Mouse (Mus musculus): Measurements from ENCODE around the gene Tuba1c. TPM values are rescaled to one million over a fixed set of nuclear protein-coding genes. Genes with fewer than 3 reads are reported as not detected.

The Tuba1c gene
- polyA plus RNA-seq, 1 experiment from 2014 or later, result 244 TPM

DNA sequence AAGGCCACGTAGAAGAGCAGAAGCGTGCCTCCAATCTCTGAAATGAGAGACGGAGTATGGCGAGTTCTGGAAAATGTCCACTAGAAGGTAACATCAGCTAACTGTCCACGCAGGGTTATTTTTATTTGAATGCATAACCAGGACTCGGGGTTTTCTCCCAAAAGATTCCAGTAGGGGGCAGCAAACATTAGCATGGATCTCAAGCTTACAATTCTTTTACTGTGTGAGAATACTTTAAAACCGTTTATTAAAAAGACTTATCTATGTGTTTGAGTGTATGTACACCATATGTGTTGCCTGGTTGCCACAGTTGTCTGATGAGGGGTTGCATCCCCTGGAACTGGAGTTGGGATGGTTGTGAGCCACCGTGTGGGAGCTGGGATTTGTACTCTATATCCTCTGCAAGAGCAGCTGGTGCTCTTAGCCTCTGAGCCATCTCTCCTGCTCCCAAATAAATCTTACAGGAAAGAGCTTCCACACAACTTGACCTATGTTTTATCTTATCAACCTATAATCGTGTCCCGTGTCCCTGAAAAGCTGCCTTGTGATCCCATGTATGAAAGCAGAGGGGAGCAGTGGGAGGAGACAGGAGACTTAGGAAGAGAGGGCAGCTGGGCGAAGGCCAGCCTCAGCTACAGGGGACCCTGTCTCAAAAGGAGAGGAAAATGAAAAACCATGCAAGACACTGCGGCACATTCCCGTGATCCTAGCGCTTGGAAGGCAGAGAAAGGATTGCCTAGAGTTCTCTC, 29.0 kb upstream of the Tuba1c start:
- peaks cover 6% of the 10 kb centered on the region; the same call in 1 of the 2 replicates for H3K27me3 ChIP-seq (replicated peaks)
- no peak for ATAC-seq
- H3K27ac ChIP-seq, result no peak overlapping the region
- H3K4me1 ChIP-seq, result peaks cover 45% of the 10 kb centered on the region
- no peak overlapping the region for H3K9ac ChIP-seq
- peak overlapping the region; percentile 67 for H3K4me2 ChIP-seq
- 40% methylated on average over 14 of the region's 14 CpGs for WGBS (ENCODE audit: insufficient replicate concordance)
- H3K9me3 ChIP-seq (replicated peaks), result no peaks in the 10 kb centered on the region
- no peak overlapping the region for H3K4me3 ChIP-seq
- H3K36me3 ChIP-seq, result no peaks in the 10 kb centered on the region

DNA sequence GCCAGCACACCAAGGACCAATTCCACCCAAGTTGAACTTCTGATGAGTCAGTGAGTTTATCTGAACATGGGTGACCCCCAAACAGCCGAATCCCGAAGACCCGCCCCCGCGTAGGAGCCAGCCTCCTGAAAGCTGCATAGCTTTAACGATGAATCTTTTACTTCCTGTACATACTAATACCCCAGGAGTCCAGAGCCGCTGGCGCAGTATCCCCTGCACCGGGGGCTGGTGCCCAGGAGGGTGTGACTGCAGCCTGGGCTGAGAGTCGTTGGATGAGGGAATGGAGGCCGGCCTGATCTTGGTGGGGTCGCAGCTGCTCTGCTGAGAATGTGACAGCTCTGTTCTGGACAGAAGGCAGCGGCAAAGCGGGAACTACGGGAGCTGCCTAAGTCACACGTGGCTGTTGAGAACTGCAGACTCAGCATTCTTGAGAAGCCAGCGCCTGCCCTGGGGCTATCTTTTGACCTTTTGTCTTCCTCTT, 28.2 kb upstream of the Tuba1c start:
- no peak; the same call in 1 of the 2 replicates for ATAC-seq
- Histone ChIP-seq H3K4me1 (peaks cover 45% of the 10 kb centered on the region), H3K36me3 (no peaks in the 10 kb centered on the region), H3K4me3 (peak overlapping the region; percentile 36), H3K9ac (peak overlapping the region; percentile 35; the same call in 1 of the 2 replicates), H3K27ac (no peak overlapping the region), H3K4me2 (peak overlapping the region; percentile 67), H3K9me3 (replicated peaks) (no peaks in the 10 kb centered on the region), H3K27me3 (replicated peaks) (peaks cover 6% of the 10 kb centered on the region; the same call in 1 of the 2 replicates)
- 14% methylated on average over 17 of the region's 17 CpGs for WGBS (ENCODE audit: insufficient replicate concordance)

DNA sequence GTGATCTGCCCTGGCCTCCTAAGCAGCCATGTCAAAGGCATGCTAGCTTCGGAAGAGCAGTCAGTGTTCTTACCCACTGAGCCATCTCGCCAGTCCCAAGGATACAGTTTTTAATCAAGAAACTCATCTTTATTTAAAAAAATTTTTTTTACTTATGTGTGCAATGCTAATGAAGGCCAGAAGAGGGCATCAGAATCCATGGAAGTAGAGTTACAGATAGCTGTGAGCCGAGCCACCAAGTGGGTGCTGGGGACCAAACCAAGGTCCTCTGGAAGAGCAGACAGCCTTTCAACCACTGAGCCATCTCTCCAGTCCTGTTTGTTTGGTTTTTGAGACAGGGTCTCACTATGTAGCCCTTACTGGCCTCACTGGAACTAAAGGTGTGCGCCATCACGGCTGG, 26.1 kb upstream of the Tuba1c start:
- H3K27me3 ChIP-seq (replicated peaks), result peaks cover 6% of the 10 kb centered on the region; the same call in 1 of the 2 replicates
- H3K9me3 ChIP-seq (replicated peaks), result no peaks in the 10 kb centered on the region
- no peaks in the 10 kb centered on the region for H3K36me3 ChIP-seq
- 67% methylated on average over 5 of the region's 5 CpGs for WGBS (ENCODE audit: insufficient replicate concordance)
- no peak overlapping the region for H3K4me2 ChIP-seq
- peaks cover 30% of the 10 kb centered on the region for H3K4me1 ChIP-seq
- no peak overlapping the region for H3K4me3 ChIP-seq
- no peak overlapping the region for H3K27ac ChIP-seq
- ATAC-seq, result no peak
- H3K9ac ChIP-seq, result no peak overlapping the region

DNA sequence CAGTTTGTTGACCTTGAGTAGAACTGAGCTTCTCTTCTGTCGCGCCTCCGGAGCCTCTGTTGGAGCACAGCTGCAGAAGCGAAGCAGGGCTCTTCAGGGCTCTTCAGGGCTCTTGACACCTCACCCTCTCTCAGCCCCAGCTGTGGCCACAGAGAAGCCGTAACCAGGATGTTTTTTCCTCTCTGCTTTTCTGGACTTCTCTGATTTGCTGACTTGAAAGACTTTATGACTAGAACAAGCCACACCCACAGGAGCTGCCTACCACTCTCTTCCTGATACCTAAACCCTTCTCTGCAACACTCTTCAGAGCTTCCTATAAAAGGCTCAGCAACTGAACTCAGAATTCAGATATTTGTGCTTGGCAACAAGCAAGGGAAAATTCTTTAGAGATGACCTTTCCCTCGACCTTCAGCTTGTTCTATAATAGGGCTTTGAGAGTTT, 20.9 kb upstream of the Tuba1c start:
- H3K36me3 ChIP-seq, result no peaks in the 10 kb centered on the region
- no peaks in the 10 kb centered on the region for H3K9me3 ChIP-seq (replicated peaks)
- no peak overlapping the region for H3K4me2 ChIP-seq
- no peak overlapping the region for H3K9ac ChIP-seq
- no peak for ATAC-seq
- H3K27me3 ChIP-seq (replicated peaks), result peaks cover 1% of the 10 kb centered on the region
- no peak overlapping the region for H3K4me3 ChIP-seq
- WGBS (ENCODE audit: insufficient replicate concordance), result 36% methylated on average over 6 of the region's 6 CpGs
- H3K4me1 ChIP-seq, result no peaks in the 10 kb centered on the region
- H3K27ac ChIP-seq, result no peak overlapping the region

DNA sequence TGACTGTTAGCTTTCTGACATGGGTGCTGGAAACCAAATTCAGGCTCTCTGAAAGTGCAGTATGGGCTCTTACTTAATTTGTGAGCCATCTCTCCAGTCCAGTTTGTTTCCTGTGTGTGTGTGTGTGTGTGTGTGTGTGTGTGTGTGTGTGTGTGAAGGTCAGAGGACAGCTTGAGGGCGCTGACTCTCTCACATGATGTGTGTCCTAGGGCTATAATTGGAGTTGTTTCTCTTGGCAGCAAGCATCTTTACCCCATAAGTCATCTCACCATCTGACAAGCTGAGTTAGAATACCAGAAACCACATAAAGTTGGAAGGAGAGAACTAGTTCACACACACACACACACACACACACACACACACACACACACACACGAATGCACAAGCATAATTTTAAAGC, 18.8 kb upstream of the Tuba1c start:
- WGBS (ENCODE audit: insufficient replicate concordance), result 80% methylated on average over 2 of the region's 2 CpGs
- H3K4me2 ChIP-seq, result no peak overlapping the region

DNA sequence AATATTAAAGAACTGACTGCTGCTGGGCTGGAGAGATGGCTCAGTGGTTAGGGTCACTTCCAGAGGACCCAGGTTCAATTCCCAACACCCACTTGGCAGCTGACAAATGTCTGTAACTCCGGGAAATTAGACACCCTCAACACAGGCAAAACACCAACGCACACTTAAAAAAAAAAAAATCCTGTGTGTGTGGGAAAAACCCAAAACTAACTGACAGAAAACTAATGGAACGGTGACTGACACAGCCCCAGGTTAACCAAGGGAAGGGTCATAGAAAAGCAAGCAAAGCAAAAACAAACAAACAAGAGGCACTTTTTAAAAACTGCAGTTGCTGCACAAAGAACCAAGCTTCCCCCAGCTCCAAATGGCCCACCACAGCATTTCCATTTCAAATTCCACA, 17.7 kb upstream of the Tuba1c start:
- Histone ChIP-seq H3K27ac (no peak overlapping the region), H3K4me3 (no peak overlapping the region), H3K9ac (no peak overlapping the region), H3K9me3 (replicated peaks) (no peaks in the 10 kb centered on the region), H3K4me1 (no peaks in the 10 kb centered on the region), H3K4me2 (no peak overlapping the region), H3K27me3 (replicated peaks) (peaks cover 14% of the 10 kb centered on the region), H3K36me3 (no peaks in the 10 kb centered on the region)
- no peak for ATAC-seq
- WGBS (ENCODE audit: insufficient replicate concordance), result 59% methylated on average over 3 of the region's 3 CpGs

More for the DNA sequence above, 18.8 kb upstream of the Tuba1c start:
- H3K27ac ChIP-seq, result no peak overlapping the region
- no peaks in the 10 kb centered on the region for H3K9me3 ChIP-seq (replicated peaks)
- H3K27me3 ChIP-seq (replicated peaks), result peaks cover 14% of the 10 kb centered on the region
- no peaks in the 10 kb centered on the region for H3K36me3 ChIP-seq
- no peaks in the 10 kb centered on the region for H3K4me1 ChIP-seq
- ATAC-seq, result no peak
- H3K4me3 ChIP-seq, result no peak overlapping the region
- no peak overlapping the region for H3K9ac ChIP-seq

DNA sequence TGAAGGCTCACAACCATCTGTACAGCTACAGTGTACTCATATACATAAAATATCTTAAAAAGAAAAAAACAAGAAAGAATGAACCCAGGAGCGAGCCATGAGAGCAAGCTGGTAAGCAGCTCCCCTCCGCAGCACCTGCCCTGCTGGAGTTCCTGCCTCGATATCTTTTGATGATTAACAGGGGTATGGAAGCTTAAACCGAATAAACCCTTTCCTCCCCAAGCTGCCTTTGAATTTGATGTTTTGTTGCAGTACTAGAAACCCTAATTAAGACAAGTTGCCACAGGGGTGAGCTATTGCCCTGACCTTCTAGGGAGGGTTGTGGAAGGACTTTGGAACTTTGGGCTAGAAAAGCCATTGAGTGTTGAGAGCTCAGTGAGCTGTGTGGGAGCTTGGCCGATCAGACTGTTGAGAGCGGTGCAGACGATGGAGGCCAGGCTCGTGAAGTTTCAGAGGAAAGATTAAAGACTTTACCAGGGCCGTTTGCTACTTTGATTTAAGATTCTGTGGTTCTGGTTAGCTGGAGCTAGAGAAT, 15.1 kb upstream of the Tuba1c start:
- no peak overlapping the region for H3K4me3 ChIP-seq
- H3K9ac ChIP-seq, result no peak overlapping the region
- H3K4me1 ChIP-seq, result no peaks in the 10 kb centered on the region
- 54% methylated on average over 9 of the region's 9 CpGs for WGBS (ENCODE audit: insufficient replicate concordance)
- no peak for ATAC-seq
- no peak overlapping the region for H3K27ac ChIP-seq
- no peak overlapping the region for H3K4me2 ChIP-seq
- H3K36me3 ChIP-seq, result no peaks in the 10 kb centered on the region
- H3K27me3 ChIP-seq (replicated peaks), result peaks cover 31% of the 10 kb centered on the region
- H3K9me3 ChIP-seq (replicated peaks), result no peaks in the 10 kb centered on the region

DNA sequence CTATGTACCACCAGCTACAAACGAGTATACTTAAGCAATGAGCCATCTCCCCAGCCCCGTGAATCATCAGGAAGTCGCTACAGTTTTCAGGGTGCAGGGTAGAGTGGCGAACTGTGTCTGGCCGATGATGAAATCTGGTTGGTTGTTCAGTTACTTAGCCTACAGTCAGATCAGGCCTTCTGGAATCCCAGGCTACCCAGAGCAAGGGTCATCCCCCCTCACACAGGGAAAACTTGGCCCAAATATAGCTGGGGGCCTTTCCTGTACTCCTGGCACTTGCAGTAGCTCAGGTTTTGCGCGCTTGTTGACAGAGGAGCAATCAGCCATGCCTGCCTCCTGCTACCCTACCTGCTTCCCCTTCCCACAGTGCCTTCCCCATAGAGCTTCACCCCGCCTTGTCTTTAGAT, 12.3 kb upstream of the Tuba1c start:
- peak; percentile 18; the same call in 1 of the 2 replicates for ATAC-seq

DNA sequence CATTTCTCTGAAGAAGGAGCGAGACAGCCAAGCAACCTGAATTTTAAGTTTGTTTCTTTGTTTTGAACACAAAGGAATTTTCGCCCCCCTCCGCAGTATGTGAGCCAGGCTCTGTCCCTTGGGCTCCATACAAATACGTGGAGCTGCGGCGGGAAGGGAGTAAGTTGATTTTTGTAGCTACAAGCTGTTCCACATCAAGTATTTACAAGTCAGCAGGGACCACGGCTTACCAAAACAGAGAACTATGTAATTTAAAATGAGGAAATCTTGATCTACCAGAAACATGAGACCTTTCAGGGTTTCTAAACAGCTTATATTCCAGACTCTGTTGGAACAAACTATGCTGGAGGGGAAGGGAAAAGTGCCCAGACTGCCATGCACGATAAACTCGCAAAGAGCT, 11.7 kb upstream of the Tuba1c start:
- ATAC-seq, result no peak
- 72% methylated on average over 9 of the region's 9 CpGs for WGBS (ENCODE audit: insufficient replicate concordance)
- H3K36me3 ChIP-seq, result no peaks in the 10 kb centered on the region
- H3K4me1 ChIP-seq, result no peaks in the 10 kb centered on the region
- peaks cover 34% of the 10 kb centered on the region for H3K27me3 ChIP-seq (replicated peaks)
- no peak overlapping the region for H3K9ac ChIP-seq
- H3K4me3 ChIP-seq, result no peak overlapping the region
- no peak overlapping the region for H3K4me2 ChIP-seq
- no peak overlapping the region for H3K27ac ChIP-seq
- no peaks in the 10 kb centered on the region; the same call in 1 of the 2 replicates for H3K9me3 ChIP-seq (replicated peaks)

More for the DNA sequence above, 12.3 kb upstream of the Tuba1c start:
- Histone ChIP-seq H3K36me3 (no peaks in the 10 kb centered on the region), H3K27ac (no peak overlapping the region), H3K9me3 (replicated peaks) (no peaks in the 10 kb centered on the region; the same call in 1 of the 2 replicates), H3K4me2 (no peak overlapping the region), H3K4me1 (no peaks in the 10 kb centered on the region), H3K4me3 (no peak overlapping the region), H3K9ac (no peak overlapping the region), H3K27me3 (replicated peaks) (peaks cover 34% of the 10 kb centered on the region)
- 55% methylated on average over 8 of the region's 8 CpGs for WGBS (ENCODE audit: insufficient replicate concordance)

DNA sequence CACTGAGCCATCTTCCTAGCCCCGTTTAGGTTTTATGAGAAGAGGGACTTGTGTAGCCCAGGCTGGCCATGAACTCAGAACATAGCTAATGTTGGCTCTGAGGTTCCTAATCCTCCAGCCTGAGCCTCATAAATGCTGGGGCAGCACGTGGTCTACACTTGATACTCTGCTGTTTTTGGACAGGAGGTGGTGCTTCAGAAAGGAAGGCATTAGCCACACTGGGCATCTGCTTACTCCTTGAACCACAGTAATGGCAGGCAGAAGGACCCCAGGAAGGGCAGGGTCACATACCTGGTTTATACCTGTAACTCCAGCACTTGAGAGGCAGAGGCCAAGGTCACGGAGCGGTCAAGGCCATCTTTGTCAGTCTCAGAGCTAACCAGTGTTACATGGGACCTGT, 11.1 kb upstream of the Tuba1c start:
- Histone ChIP-seq H3K36me3 (no peaks in the 10 kb centered on the region), H3K27ac (no peak overlapping the region), H3K4me2 (no peak overlapping the region), H3K27me3 (replicated peaks) (peaks cover 34% of the 10 kb centered on the region), H3K4me1 (no peaks in the 10 kb centered on the region), H3K4me3 (no peak overlapping the region), H3K9me3 (replicated peaks) (no peaks in the 10 kb centered on the region; the same call in 1 of the 2 replicates), H3K9ac (no peak overlapping the region)
- no peak for ATAC-seq
- WGBS (ENCODE audit: insufficient replicate concordance), result 66% methylated on average over 4 of the region's 4 CpGs

DNA sequence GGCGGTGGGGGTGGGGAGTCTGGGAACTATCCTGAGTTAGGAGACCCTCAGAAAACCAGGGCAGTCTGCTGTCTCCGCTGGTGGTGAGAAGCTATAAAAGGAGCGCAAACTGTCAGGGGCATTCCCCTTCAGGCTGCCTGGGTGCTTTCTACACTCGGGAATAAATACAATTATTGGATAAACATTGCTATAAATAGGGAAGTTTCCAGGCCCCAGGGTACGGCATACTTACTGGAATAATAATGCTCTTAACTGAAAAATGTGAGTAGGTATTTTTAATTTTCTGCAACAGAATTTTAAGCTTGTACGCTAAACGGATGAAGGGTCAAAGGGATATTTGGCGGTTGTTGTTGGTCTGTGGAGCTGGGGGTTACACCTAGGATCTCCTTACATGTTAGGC, 10.3 kb upstream of the Tuba1c start:
- Histone ChIP-seq H3K9me3 (replicated peaks) (no peaks in the 10 kb centered on the region; the same call in 1 of the 2 replicates), H3K4me3 (no peak overlapping the region), H3K27ac (no peak overlapping the region), H3K36me3 (no peaks in the 10 kb centered on the region), H3K27me3 (replicated peaks) (peaks cover 34% of the 10 kb centered on the region), H3K4me2 (no peak overlapping the region), H3K4me1 (no peaks in the 10 kb centered on the region), H3K9ac (no peak overlapping the region)
- WGBS (ENCODE audit: insufficient replicate concordance), result 55% methylated on average over 8 of the region's 8 CpGs
- ATAC-seq, result no peak

DNA sequence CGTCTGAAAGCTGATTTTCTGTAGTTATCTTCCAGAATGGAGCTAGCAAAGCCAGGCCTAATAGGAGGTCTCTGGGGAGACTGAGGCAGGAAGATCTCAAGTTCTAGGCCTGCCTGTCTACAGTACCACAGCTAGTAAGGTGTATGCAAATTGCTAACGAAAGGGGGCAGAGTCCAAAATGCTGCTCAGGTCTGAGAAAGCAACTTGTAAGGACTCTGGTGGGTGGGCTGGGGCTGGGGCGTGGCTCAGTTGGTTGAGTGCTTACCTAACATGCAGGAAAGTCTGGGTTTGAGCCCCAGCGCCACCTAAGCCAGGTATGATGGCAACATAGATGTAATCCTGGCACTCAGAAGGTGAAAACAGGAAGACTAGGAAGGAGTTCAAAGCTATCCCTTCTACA, 9.5 kb upstream of the Tuba1c start:
- no peak overlapping the region for H3K4me2 ChIP-seq
- 65% methylated on average over 4 of the region's 4 CpGs for WGBS (ENCODE audit: insufficient replicate concordance)
- peaks cover 4% of the 10 kb centered on the region; the same call in 1 of the 2 replicates for H3K4me1 ChIP-seq
- peaks cover 27% of the 10 kb centered on the region for H3K27me3 ChIP-seq (replicated peaks)
- H3K4me3 ChIP-seq, result no peak overlapping the region
- no peak for ATAC-seq
- no peak overlapping the region for H3K9ac ChIP-seq
- H3K36me3 ChIP-seq, result no peaks in the 10 kb centered on the region
- no peak overlapping the region for H3K27ac ChIP-seq
- no peaks in the 10 kb centered on the region; the same call in 1 of the 2 replicates for H3K9me3 ChIP-seq (replicated peaks)
